Mouse (Mus musculus): ENCODE measurements around the gene Fzd4. TPM values are rescaled to one million over a fixed set of nuclear protein-coding genes. Genes with fewer than 3 reads are reported as not detected.

Gene Fzd4
- polyA plus RNA-seq, 1 experiment from 2014 or later = 3.8 TPM

DNA sequence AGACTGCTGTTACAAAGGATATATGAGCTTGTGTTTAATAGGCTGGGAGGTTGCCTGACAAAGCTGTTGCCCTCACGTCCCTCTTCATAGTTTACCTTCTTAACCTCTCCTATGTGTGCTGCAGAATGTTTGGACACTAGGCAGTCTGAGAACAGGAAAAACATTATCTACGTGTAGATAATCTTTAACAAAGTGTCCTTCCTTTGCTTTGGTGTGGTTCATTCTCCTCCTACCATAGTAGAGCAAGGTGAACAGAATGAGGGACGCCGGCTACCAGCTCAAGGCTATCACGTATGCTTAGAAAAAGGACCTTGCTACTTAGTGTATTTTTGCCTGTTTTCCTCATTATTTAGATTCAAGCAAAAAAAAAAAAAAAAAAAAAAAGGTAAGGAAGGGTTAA, 24.6 kb downstream of the Fzd4 start:
- H3K27ac ChIP-seq (ENCODE audit: low read depth, low read length) = no peak overlapping the region
- ATAC-seq (ENCODE audit: low FRiP score) = no peak
- no peak overlapping the region for H3K9ac ChIP-seq (ENCODE audit: low read depth, low read length)
- no peaks in the 10 kb centered on the region for H3K9me3 ChIP-seq (ENCODE audit: control insufficient read depth, low read length)
- no peak for DNase-seq (ENCODE audit: low spot score)
- H3K4me3 ChIP-seq (ENCODE audit: low read depth, low read length) = no peak overlapping the region
- no peaks in the 10 kb centered on the region for H3K36me3 ChIP-seq (ENCODE audit: control insufficient read depth, insufficient read depth, low read length)
- H3K4me2 ChIP-seq (replicated peaks; ENCODE audit: low read depth, low read length) = no peak overlapping the region
- 91% methylated on average over 5 of the region's 5 CpGs for WGBS
- no peaks in the 10 kb centered on the region for H3K4me1 ChIP-seq (replicated peaks; ENCODE audit: control insufficient read depth, insufficient read depth, low read length)
- no peaks in the 10 kb centered on the region for H3K27me3 ChIP-seq (ENCODE audit: control insufficient read depth, insufficient read depth, low read length)

- no peak for ATAC-seq (ENCODE audit: low FRiP score)
- no peak overlapping the region for H3K4me2 ChIP-seq (replicated peaks; ENCODE audit: low read depth, low read length)
- no peak for DNase-seq (ENCODE audit: low spot score)
- H3K4me3 ChIP-seq (ENCODE audit: low read depth, low read length) = no peak overlapping the region
- no peak overlapping the region for H3K27ac ChIP-seq (ENCODE audit: low read depth, low read length)
- H3K27me3 ChIP-seq (ENCODE audit: control insufficient read depth, insufficient read depth, low read length) = no peaks in the 10 kb centered on the region
- no peaks in the 10 kb centered on the region for H3K36me3 ChIP-seq (ENCODE audit: control insufficient read depth, insufficient read depth, low read length)
- H3K9me3 ChIP-seq (ENCODE audit: control insufficient read depth, low read length) = no peaks in the 10 kb centered on the region
- no peaks in the 10 kb centered on the region for H3K4me1 ChIP-seq (replicated peaks; ENCODE audit: control insufficient read depth, insufficient read depth, low read length)
- WGBS = 74% methylated on average over 1 of the region's 1 CpGs
- H3K9ac ChIP-seq (ENCODE audit: low read depth, low read length) = no peak overlapping the region
These were observed 25.2 kb downstream of the Fzd4 start for GRCm38 (mm10) chr7:89429326-89429725.

DNA sequence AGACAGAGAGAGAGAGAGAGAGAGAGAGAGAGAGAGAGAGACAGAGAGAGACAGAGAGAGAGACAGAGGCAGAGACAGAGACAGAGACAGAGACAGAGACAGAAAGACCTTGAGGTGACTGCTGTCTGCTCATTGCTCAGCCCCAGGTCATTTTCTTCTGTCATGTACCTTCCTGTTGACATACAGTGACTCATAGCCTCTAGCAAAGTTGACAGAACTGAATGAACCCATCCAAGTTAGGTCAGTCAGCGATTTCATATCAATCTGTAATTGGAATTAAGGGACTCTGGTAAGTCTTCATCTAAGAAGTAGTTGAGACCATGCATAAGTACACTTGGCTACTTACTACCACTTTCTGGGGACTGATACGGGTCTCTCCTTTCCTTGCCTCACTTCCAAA, 27.0 kb downstream of the Fzd4 start:
- Histone ChIP-seq H3K27ac (ENCODE audit: low read depth, low read length) (no peak overlapping the region), H3K9me3 (ENCODE audit: control insufficient read depth, low read length) (no peaks in the 10 kb centered on the region), H3K9ac (ENCODE audit: low read depth, low read length) (no peak overlapping the region), H3K4me2 (replicated peaks; ENCODE audit: low read depth, low read length) (no peak overlapping the region), H3K4me3 (ENCODE audit: low read depth, low read length) (no peak overlapping the region), H3K4me1 (replicated peaks; ENCODE audit: control insufficient read depth, insufficient read depth, low read length) (no peaks in the 10 kb centered on the region), H3K27me3 (ENCODE audit: control insufficient read depth, insufficient read depth, low read length) (no peaks in the 10 kb centered on the region), H3K36me3 (ENCODE audit: control insufficient read depth, insufficient read depth, low read length) (no peaks in the 10 kb centered on the region)
- WGBS = 92% methylated on average over 2 of the region's 2 CpGs
- no peak for ATAC-seq (ENCODE audit: low FRiP score)
- no peak for DNase-seq (ENCODE audit: low spot score)

DNA sequence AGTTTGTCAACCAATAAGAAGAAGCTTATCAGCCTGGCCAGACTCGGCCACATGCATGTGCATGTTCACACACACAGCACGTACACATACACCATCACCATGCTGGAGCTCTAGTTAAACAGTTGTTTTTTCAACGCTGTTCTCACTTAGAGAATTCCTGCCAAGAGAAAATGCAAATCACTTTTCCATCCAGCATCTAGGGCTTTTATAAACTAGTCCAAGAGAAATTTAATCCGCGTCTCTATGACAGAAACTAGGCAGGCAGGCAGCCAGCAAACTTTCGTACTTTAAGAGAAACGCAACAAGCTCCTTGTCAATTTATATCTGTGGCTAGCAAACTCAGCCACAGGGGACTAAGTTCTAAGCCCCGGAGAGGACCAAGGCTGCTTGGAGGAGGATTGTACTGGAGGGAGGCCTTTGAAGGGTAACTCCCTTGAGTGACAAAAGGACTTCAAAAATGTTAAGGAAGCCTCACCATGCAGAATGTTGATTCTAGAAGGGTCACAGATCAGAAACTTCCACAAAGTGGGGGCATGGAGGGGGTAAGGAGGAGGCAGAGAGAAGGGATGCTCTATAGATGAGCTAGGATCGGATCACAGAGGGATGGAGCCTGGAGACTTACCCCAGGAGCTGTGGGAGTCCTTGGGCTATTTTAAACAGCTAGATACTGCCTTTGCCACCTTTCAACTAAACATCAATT, 29.2 kb downstream of the Fzd4 start:
- DNase-seq (ENCODE audit: low spot score) (no peak), ATAC-seq (ENCODE audit: low FRiP score) (no peak)
- no peak overlapping the region for H3K4me3 ChIP-seq (ENCODE audit: low read depth, low read length)
- H3K36me3 ChIP-seq (ENCODE audit: control insufficient read depth, insufficient read depth, low read length) = no peaks in the 10 kb centered on the region
- WGBS = 74% methylated on average over 9 of the region's 9 CpGs
- H3K4me2 ChIP-seq (replicated peaks; ENCODE audit: low read depth, low read length) = no peak overlapping the region
- no peaks in the 10 kb centered on the region for H3K27me3 ChIP-seq (ENCODE audit: control insufficient read depth, insufficient read depth, low read length)
- no peaks in the 10 kb centered on the region for H3K4me1 ChIP-seq (replicated peaks; ENCODE audit: control insufficient read depth, insufficient read depth, low read length)
- no peak overlapping the region for H3K9ac ChIP-seq (ENCODE audit: low read depth, low read length)
- no peaks in the 10 kb centered on the region for H3K9me3 ChIP-seq (ENCODE audit: control insufficient read depth, low read length)
- no peak overlapping the region for H3K27ac ChIP-seq (ENCODE audit: low read depth, low read length)

DNA sequence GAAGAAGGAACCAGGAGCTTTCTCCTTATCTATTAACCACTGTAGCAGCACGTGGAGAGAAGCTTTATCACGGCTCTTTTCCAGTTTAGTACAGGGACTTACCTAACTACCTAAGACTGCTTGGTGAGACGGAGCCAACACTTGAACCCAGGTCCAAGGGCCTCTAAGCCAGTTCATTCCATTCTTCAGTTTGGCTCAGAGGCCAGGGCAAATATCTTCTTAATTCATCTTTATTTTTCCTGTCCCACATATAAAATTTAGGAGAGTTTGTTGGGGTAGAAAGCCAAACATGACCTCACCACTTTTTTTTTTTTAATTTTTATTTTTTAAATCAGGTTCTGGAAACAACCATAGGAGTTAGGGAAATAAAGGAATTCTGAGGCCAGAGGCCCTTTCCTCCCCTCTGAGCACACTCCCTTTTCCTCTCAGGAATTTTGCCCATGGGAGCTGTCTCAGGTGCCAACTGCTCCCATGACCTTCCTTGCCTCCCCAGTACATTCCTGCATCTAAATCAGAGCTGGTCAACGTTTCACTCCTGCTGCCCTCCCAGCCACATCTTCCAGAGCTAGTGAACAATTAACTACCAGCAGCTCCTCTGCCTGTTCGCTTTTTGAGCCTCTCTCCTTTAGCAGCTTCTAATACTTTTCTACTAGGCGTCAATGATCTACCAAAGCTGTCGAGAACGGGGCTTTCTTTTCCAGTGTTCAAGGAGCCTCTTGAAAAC, 29.9 kb downstream of the Fzd4 start:
- H3K9me3 ChIP-seq (ENCODE audit: control insufficient read depth, low read length) = no peaks in the 10 kb centered on the region
- no peak overlapping the region for H3K4me2 ChIP-seq (replicated peaks; ENCODE audit: low read depth, low read length)
- no peaks in the 10 kb centered on the region for H3K4me1 ChIP-seq (replicated peaks; ENCODE audit: control insufficient read depth, insufficient read depth, low read length)
- H3K4me3 ChIP-seq (ENCODE audit: low read depth, low read length) = no peak overlapping the region
- no peak overlapping the region for H3K27ac ChIP-seq (ENCODE audit: low read depth, low read length)
- WGBS = 51% methylated on average over 8 of the region's 8 CpGs
- no peaks in the 10 kb centered on the region for H3K27me3 ChIP-seq (ENCODE audit: control insufficient read depth, insufficient read depth, low read length)
- H3K9ac ChIP-seq (ENCODE audit: low read depth, low read length) = no peak overlapping the region
- H3K36me3 ChIP-seq (ENCODE audit: control insufficient read depth, insufficient read depth, low read length) = no peaks in the 10 kb centered on the region
- no peak for DNase-seq (ENCODE audit: low spot score)
- no peak for ATAC-seq (ENCODE audit: low FRiP score)

DNA sequence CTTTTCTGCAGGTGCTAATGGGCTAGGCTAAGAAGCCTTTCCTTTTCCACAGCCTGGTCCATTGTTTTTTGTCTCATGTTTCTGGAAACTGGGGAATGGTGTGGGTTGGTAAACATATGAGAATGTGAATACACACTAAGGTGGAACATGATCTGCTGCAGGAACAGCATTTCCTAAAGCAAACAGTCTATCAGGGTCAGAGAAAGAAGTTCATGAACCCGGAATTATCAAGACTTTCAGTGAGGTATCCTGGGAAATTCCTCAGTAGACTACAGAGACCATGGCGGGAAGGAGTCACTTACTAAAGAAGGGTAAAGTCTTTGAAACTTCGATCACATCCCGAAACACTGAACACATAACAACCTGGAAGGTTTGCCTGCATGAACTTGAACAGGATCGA, 32.2 kb downstream of the Fzd4 start:
- DNase-seq (ENCODE audit: low spot score) = no peak
- Histone ChIP-seq H3K4me3 (ENCODE audit: low read depth, low read length) (no peak overlapping the region), H3K9ac (ENCODE audit: low read depth, low read length) (no peak overlapping the region), H3K36me3 (ENCODE audit: control insufficient read depth, insufficient read depth, low read length) (no peaks in the 10 kb centered on the region), H3K27ac (ENCODE audit: low read depth, low read length) (no peak overlapping the region), H3K9me3 (ENCODE audit: control insufficient read depth, low read length) (no peaks in the 10 kb centered on the region), H3K4me2 (replicated peaks; ENCODE audit: low read depth, low read length) (no peak overlapping the region), H3K4me1 (replicated peaks; ENCODE audit: control insufficient read depth, insufficient read depth, low read length) (no peaks in the 10 kb centered on the region), H3K27me3 (ENCODE audit: control insufficient read depth, insufficient read depth, low read length) (no peaks in the 10 kb centered on the region)
- WGBS = 90% methylated on average over 5 of the region's 5 CpGs
- no peak for ATAC-seq (ENCODE audit: low FRiP score)

GRCm38 (mm10) chr7:89437589-89437988, 33.4 kb downstream of the Fzd4 start:
- DNase-seq (ENCODE audit: low spot score) = peak; percentile 52
- Histone ChIP-seq H3K4me2 (replicated peaks; ENCODE audit: low read depth, low read length) (no peak overlapping the region), H3K9ac (ENCODE audit: low read depth, low read length) (no peak overlapping the region), H3K4me3 (ENCODE audit: low read depth, low read length) (no peak overlapping the region), H3K27ac (ENCODE audit: low read depth, low read length) (no peak overlapping the region), H3K27me3 (ENCODE audit: control insufficient read depth, insufficient read depth, low read length) (no peaks in the 10 kb centered on the region), H3K36me3 (ENCODE audit: control insufficient read depth, insufficient read depth, low read length) (no peaks in the 10 kb centered on the region), H3K4me1 (replicated peaks; ENCODE audit: control insufficient read depth, insufficient read depth, low read length) (no peaks in the 10 kb centered on the region), H3K9me3 (ENCODE audit: control insufficient read depth, low read length) (no peaks in the 10 kb centered on the region)
- no peak for ATAC-seq (ENCODE audit: low FRiP score)
- WGBS = 32% methylated on average over 4 of the region's 4 CpGs

DNA sequence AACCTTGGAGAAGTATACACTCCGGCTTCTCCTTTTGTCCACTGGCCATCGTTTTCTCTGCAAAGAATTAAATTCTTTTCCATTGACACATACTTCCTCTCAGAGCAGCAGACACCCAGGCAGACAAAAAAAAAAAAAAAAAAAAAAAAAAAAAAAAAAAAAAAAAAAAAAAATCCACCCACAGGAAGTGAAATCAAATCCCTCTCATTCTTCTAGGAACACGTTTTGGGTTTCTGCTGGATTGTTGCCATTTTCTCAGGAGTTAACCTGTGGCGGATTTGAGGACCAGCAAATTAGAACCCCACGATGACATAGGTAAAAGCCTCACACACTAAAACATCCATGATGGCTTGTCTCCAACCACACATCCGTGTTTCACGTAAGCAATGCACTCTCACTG, 37.1 kb downstream of the Fzd4 start:
- Histone ChIP-seq H3K27me3 (ENCODE audit: control insufficient read depth, insufficient read depth, low read length) (no peaks in the 10 kb centered on the region), H3K4me3 (ENCODE audit: low read depth, low read length) (no peak overlapping the region), H3K27ac (ENCODE audit: low read depth, low read length) (no peak overlapping the region), H3K36me3 (ENCODE audit: control insufficient read depth, insufficient read depth, low read length) (no peaks in the 10 kb centered on the region), H3K4me1 (replicated peaks; ENCODE audit: control insufficient read depth, insufficient read depth, low read length) (no peaks in the 10 kb centered on the region), H3K4me2 (replicated peaks; ENCODE audit: low read depth, low read length) (no peak overlapping the region), H3K9me3 (ENCODE audit: control insufficient read depth, low read length) (no peaks in the 10 kb centered on the region), H3K9ac (ENCODE audit: low read depth, low read length) (no peak overlapping the region)
- WGBS = 77% methylated on average over 7 of the region's 7 CpGs
- DNase-seq (ENCODE audit: low spot score) (no peak), ATAC-seq (ENCODE audit: low FRiP score) (no peak)

GRCm38 (mm10) chr7:89442242-89442641, 38.1 kb downstream of the Fzd4 start:
- Histone ChIP-seq H3K4me1 (replicated peaks; ENCODE audit: control insufficient read depth, insufficient read depth, low read length) (no peaks in the 10 kb centered on the region), H3K9ac (ENCODE audit: low read depth, low read length) (no peak overlapping the region), H3K36me3 (ENCODE audit: control insufficient read depth, insufficient read depth, low read length) (no peaks in the 10 kb centered on the region), H3K27ac (ENCODE audit: low read depth, low read length) (no peak overlapping the region), H3K9me3 (ENCODE audit: control insufficient read depth, low read length) (no peaks in the 10 kb centered on the region), H3K4me2 (replicated peaks; ENCODE audit: low read depth, low read length) (no peak overlapping the region), H3K27me3 (ENCODE audit: control insufficient read depth, insufficient read depth, low read length) (no peaks in the 10 kb centered on the region), H3K4me3 (ENCODE audit: low read depth, low read length) (no peak overlapping the region)
- no peak for ATAC-seq (ENCODE audit: low FRiP score)
- DNase-seq (ENCODE audit: low spot score) = no peak
- 69% methylated on average over 4 of the region's 4 CpGs for WGBS

All from hindbrain, embryonic 11.5 days (tissue).